Mouse (Mus musculus) stomach, embryonic 15.5 days (tissue): ENCODE measurements around the gene Nfia. TPM values are rescaled to one million over a fixed set of nuclear protein-coding genes. Genes with fewer than 3 reads are reported as not detected.

Experiments used
- ATAC-seq: fragments of 200-750 bp; cut with Nextera tagmentation; 2 replicates; pipeline ENCODE4 v1.8.0; 2017; ENCODE audit warnings: low read depth, moderate number of reproducible peaks, moderate TSS enrichment; ENCODE audit not compliant: insufficient read depth, low FRiP score
- H3K27ac ChIP-seq: fragments of 300-500 bp; sonication (generic); 2 replicates; pipeline ENCODE4 v1.5.1; 2015; ENCODE audit warnings: mild to moderate bottlenecking, inconsistent platforms
- H3K27me3 ChIP-seq: fragments of 300-500 bp; sonication (generic); replicated peaks from 2 replicates; pipeline ENCODE4 v1.6.1; 2015; ENCODE audit warnings: inconsistent platforms
- H3K36me3 ChIP-seq: fragments of 300-500 bp; sonication (generic); 2 replicates; pipeline ENCODE4 v1.6.1; 2015; ENCODE audit warnings: inconsistent platforms
- H3K4me1 ChIP-seq: fragments of 300-500 bp; sonication (generic); 2 replicates; pipeline ENCODE4 v1.6.1; 2015; ENCODE audit warnings: inconsistent platforms
- H3K4me2 ChIP-seq: fragments of 300-500 bp; sonication (generic); 2 replicates; pipeline ENCODE4 v1.6.1; 2015; ENCODE audit warnings: mild to moderate bottlenecking, inconsistent platforms
- H3K4me3 ChIP-seq: fragments of 300-500 bp; sonication (generic); replicated peaks from 2 replicates; pipeline ENCODE4 v1.5.1; 2015; ENCODE audit warnings: inconsistent platforms
- H3K9ac ChIP-seq: fragments of 300-500 bp; sonication (generic); 2 replicates; pipeline ENCODE4 v1.6.1; 2015; ENCODE audit warnings: inconsistent platforms
- H3K9me3 ChIP-seq: fragments of 300-500 bp; sonication (generic); 2 replicates; pipeline ENCODE4 v1.6.1; 2016; ENCODE audit warnings: inconsistent platforms
- WGBS: fragments of 180-500 bp; shearing (Covaris S2); methylation state at CpG from one replicate; pipeline ENCODE4 v1.1.7; 2015; 5-methylcytosine and 5-hydroxymethylcytosine counted together
- polyA plus RNA-seq: library from polyadenylated mRNA; unstranded; fragments of >200 nt; fragmentation: Nextera tagmentation; extraction: Ambion mirVana; gene quantifications from 2 replicates; pipeline ENCODE4 v1.2.1, GENCODE M21; 2015

Nfia gene
- polyA plus RNA-seq, 1 experiment from 2014 or later, result 45.5 TPM

DNA sequence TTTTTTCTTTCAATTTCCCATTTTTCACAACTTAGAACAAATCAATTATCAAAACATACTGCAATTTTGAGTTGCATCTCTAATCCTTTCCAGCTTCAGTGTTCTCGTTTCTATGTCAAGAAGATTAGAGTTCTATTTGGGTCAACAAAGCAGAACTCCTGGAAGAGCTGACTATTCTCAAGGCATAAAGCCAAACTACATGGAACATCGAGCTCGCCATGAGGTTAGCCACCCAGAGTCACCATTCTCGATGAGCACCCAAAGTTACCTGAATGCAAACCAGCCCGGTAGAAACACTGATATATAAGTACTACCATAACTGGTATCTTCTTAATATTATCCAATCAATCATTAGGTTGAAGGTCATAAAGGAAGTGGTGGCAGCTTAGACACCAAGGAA is 5.0 kb upstream of the Nfia start:
- H3K27me3 ChIP-seq, result no peaks in the 10 kb centered on the region
- no peak overlapping the region for H3K4me3 ChIP-seq
- no peak overlapping the region for H3K9ac ChIP-seq
- 84% methylated on average over 5 of the region's 5 CpGs for WGBS
- ATAC-seq, result no peak
- no peaks in the 10 kb centered on the region for H3K9me3 ChIP-seq
- peaks cover 3% of the 10 kb centered on the region; the same call in 1 of the 2 replicates for H3K4me1 ChIP-seq
- no peak overlapping the region for H3K4me2 ChIP-seq
- H3K27ac ChIP-seq, result no peak overlapping the region
- no peaks in the 10 kb centered on the region for H3K36me3 ChIP-seq

DNA sequence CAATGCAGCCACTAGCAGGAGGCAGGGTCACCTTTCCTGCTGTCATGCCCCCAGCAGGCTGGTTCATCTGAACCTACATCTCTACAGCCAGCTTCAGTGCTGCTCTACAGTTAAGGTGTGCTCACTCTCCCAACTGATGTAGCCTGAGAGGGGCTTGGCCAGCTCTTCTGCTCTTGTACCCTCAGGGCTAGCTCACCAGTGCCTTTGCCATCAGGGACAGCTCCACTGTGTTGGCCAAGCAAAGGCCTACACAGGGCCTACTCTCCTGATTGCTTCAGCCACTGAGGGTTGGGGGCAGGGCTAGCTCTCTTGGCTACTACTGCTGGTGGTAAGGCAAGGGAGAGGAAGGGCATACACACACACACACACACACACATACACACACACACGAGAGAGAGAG is 2.7 kb upstream of the Nfia start:
- H3K9me3 ChIP-seq, result no peaks in the 10 kb centered on the region

DNA sequence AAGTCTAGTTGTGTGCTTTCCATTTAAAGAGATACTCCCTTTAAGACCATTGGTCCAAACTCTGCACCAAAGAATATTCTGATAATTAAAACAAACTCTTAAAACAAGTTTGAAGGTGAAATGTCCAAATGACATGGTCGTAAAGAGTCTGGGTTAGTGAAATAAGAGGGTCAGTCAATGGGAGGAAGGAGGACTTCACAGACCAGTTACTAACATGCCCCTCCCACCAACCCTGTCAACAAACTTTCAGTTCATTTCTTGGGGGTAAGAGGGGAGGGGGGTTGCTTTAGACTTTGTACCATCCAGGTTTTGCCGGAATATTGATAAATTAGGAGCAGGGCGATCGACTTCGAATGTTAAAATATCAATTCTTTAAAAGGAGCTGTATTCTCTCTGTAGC is 1.1 kb upstream of the Nfia start:
- Histone ChIP-seq H3K36me3 (no peaks in the 10 kb centered on the region), H3K4me3 (peak overlapping the region; percentile 50), H3K4me2 (peak overlapping the region; percentile 53), H3K27ac (peak overlapping the region; percentile 97; the same call in 1 of the 2 replicates), H3K4me1 (peaks cover 9% of the 10 kb centered on the region; the same call in 1 of the 2 replicates), H3K27me3 (no peaks in the 10 kb centered on the region), H3K9ac (no peak overlapping the region; the same call in 1 of the 2 replicates), H3K9me3 (no peaks in the 10 kb centered on the region)
- 12% methylated on average over 5 of the region's 5 CpGs for WGBS
- ATAC-seq, result no peak

More for the DNA sequence above, 2.7 kb upstream of the Nfia start:
- peaks cover 8% of the 10 kb centered on the region; the same call in 1 of the 2 replicates for H3K4me1 ChIP-seq
- WGBS, result no CpG with 5 or more reads among the region's 1 CpGs
- H3K27me3 ChIP-seq, result no peaks in the 10 kb centered on the region
- H3K36me3 ChIP-seq, result no peaks in the 10 kb centered on the region
- H3K9ac ChIP-seq, result no peak overlapping the region
- no peak overlapping the region for H3K4me3 ChIP-seq
- H3K4me2 ChIP-seq, result no peak overlapping the region
- H3K27ac ChIP-seq, result no peak overlapping the region
- ATAC-seq, result no peak

GRCm38 (mm10) chr4:97772084-97772484 is 450 bp upstream of the Nfia start:
- peak; percentile 96 for ATAC-seq
- under 1% methylated on average over 25 of the region's 25 CpGs for WGBS
- Histone ChIP-seq H3K4me3 (peak overlapping the region; percentile 50), H3K9me3 (no peaks in the 10 kb centered on the region), H3K27ac (peak overlapping the region; percentile 97), H3K36me3 (no peaks in the 10 kb centered on the region), H3K4me2 (peak overlapping the region; percentile 53), H3K27me3 (no peaks in the 10 kb centered on the region), H3K9ac (no peak overlapping the region; the same call in 1 of the 2 replicates), H3K4me1 (peaks cover 13% of the 10 kb centered on the region; the same call in 1 of the 2 replicates)

GRCm38 (mm10) chr4:97773110-97773593 is 618 bp downstream of the Nfia start:
- Histone ChIP-seq H3K4me2 (peak overlapping the region; percentile 53), H3K9ac (peak overlapping the region; percentile 9; the same call in 1 of the 2 replicates), H3K4me1 (peaks cover 13% of the 10 kb centered on the region; the same call in 1 of the 2 replicates), H3K27me3 (no peaks in the 10 kb centered on the region), H3K4me3 (peak overlapping the region; percentile 50), H3K36me3 (no peaks in the 10 kb centered on the region), H3K9me3 (no peaks in the 10 kb centered on the region), H3K27ac (peak overlapping the region; percentile 97)
- peak; percentile 81 for ATAC-seq
- WGBS, result 0% methylated on average over 14 of the region's 14 CpGs

DNA sequence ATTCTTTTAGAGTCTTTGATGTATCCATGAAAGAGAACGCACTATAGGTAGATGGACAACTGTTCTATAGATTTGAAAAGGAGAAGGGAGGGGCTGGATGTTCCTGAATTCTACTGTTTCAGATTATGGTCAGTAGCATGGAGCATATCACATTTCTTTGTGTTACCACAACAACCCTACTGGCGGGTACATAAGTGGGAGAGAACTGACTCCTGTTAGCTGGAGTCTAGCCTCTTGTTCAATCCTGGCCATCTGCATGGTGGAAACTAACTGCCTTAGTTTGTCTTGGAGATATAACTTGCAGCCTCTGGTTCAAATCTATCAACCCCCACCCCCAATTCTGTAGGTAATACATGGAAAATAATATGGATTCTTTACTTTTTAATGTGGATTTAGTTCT is 1.3 kb downstream of the Nfia start:
- WGBS, result 68% methylated on average over 2 of the region's 2 CpGs
- Histone ChIP-seq H3K36me3 (no peaks in the 10 kb centered on the region), H3K9me3 (no peaks in the 10 kb centered on the region), H3K4me1 (peaks cover 13% of the 10 kb centered on the region; the same call in 1 of the 2 replicates), H3K27ac (peak overlapping the region; percentile 97), H3K4me2 (peak overlapping the region; percentile 53), H3K27me3 (no peaks in the 10 kb centered on the region), H3K9ac (no peak overlapping the region), H3K4me3 (peak overlapping the region; percentile 50; the same call in 1 of the 2 replicates)
- ATAC-seq, result no peak

DNA sequence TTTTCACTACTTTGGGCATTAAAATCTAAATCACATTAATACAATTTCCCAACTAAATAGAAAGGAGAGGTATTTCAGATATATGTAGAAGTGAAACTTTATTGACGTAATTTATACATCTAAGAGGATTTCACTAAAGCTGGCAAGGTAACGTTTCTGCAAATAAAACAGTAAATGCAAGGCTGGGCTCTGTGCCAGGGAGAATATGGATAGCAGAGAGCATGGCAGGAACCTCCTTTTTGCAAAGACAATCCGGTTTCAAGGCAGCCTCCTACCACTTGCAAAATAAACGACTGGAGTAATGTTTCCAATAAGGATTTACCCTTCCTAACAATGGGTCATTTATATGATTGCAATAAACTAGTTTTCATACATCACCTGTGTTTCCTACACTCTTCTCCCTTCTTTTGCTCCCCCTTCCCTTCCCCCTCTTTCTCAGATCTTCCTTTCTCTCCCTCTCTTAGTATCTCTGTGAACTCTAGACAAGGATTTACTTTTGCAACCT is 2.0 kb downstream of the Nfia start:
- Histone ChIP-seq H3K4me3 (peak overlapping the region; percentile 26; the same call in 1 of the 2 replicates), H3K9ac (no peak overlapping the region), H3K36me3 (no peaks in the 10 kb centered on the region), H3K27ac (peak overlapping the region; percentile 96), H3K4me2 (peak overlapping the region; percentile 63), H3K27me3 (no peaks in the 10 kb centered on the region), H3K4me1 (peaks cover 13% of the 10 kb centered on the region; the same call in 1 of the 2 replicates), H3K9me3 (no peaks in the 10 kb centered on the region)
- 11% methylated on average over 4 of the region's 4 CpGs for WGBS
- ATAC-seq, result no peak

- H3K4me2 ChIP-seq, result peak overlapping the region; percentile 63
- WGBS, result 0% methylated on average over 13 of the region's 13 CpGs
- ATAC-seq, result no peak
Observed at GRCm38 (mm10) chr4:97775059-97775458, 2.5 kb downstream of the Nfia start.

GRCm38 (mm10) chr4:97775494-97776265 is 3.1 kb downstream of the Nfia start:
- H3K27ac ChIP-seq, result peak overlapping the region; percentile 96

More at GRCm38 (mm10) chr4:97775059-97775458, 2.5 kb downstream of the Nfia start:
- H3K4me1 ChIP-seq, result peaks cover 13% of the 10 kb centered on the region; the same call in 1 of the 2 replicates
- peak overlapping the region; percentile 26 for H3K4me3 ChIP-seq
- peak overlapping the region; percentile 96 for H3K27ac ChIP-seq
- H3K36me3 ChIP-seq, result no peaks in the 10 kb centered on the region
- no peak overlapping the region for H3K9ac ChIP-seq
- H3K27me3 ChIP-seq, result no peaks in the 10 kb centered on the region
- no peaks in the 10 kb centered on the region for H3K9me3 ChIP-seq

GRCm38 (mm10) chr4:97776388-97777080 is 4.0 kb downstream of the Nfia start:
- Histone ChIP-seq H3K9me3 (no peaks in the 10 kb centered on the region), H3K27me3 (no peaks in the 10 kb centered on the region), H3K4me2 (peak overlapping the region; percentile 63), H3K9ac (peak overlapping the region; percentile 97), H3K27ac (peak overlapping the region; percentile 96), H3K4me1 (peaks cover 10% of the 10 kb centered on the region; the same call in 1 of the 2 replicates), H3K4me3 (peak overlapping the region; percentile 86), H3K36me3 (no peaks in the 10 kb centered on the region)
- under 1% methylated on average over 10 of the region's 10 CpGs for WGBS
- no peak for ATAC-seq

More at GRCm38 (mm10) chr4:97775494-97776265, 3.1 kb downstream of the Nfia start:
- under 1% methylated on average over 20 of the region's 20 CpGs for WGBS
- Histone ChIP-seq H3K4me3 (peak overlapping the region; percentile 26), H3K4me1 (peaks cover 13% of the 10 kb centered on the region; the same call in 1 of the 2 replicates), H3K36me3 (no peaks in the 10 kb centered on the region), H3K9me3 (no peaks in the 10 kb centered on the region), H3K9ac (no peak overlapping the region), H3K27me3 (no peaks in the 10 kb centered on the region), H3K4me2 (peak overlapping the region; percentile 63)
- no peak for ATAC-seq

DNA sequence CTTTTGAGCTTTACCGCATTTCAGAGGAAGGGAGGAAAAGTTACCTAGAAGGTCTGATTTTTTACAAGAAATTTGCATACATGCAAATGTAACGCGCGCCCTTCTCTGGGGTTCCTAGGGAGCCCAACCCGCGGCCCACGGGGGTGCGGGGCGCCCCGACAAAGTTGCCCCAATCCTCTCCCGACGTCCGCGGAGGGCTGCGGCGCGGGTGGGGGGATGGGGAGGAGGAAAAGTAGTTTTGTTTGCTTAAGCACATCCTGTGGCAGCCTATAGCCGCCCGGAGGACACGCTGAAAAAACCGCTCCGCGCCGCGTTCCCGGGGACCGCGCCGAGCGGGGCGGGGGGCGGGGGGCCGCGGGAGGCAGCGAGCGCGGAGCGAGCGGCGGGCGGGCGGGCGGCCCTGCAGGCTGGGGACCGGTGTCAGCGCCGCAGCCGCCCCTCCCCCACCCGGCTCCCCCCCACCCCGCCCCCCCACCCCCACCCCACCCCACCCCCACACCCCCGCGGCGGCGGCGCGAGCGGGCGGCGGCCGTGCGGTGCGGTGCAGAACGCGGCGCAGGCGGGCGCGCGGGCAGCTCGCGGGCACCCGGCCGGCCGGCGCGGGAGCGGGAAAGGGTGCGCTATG is 4.7 kb downstream of the Nfia start:
- Histone ChIP-seq H3K4me3 (peak overlapping the region; percentile 86), H3K4me1 (peaks cover 10% of the 10 kb centered on the region; the same call in 1 of the 2 replicates), H3K4me2 (peak overlapping the region; percentile 63), H3K27ac (peak overlapping the region; percentile 96), H3K27me3 (no peaks in the 10 kb centered on the region), H3K9me3 (no peaks in the 10 kb centered on the region), H3K36me3 (no peaks in the 10 kb centered on the region), H3K9ac (peak overlapping the region; percentile 97)
- WGBS, result under 1% methylated on average over 33 of the region's 77 CpGs
- ATAC-seq, result peak; percentile 9; the same call in 1 of the 2 replicates
